Comparison of ENCODE assay signal across 8 mouse cellular contexts in the genomic region with DNA sequence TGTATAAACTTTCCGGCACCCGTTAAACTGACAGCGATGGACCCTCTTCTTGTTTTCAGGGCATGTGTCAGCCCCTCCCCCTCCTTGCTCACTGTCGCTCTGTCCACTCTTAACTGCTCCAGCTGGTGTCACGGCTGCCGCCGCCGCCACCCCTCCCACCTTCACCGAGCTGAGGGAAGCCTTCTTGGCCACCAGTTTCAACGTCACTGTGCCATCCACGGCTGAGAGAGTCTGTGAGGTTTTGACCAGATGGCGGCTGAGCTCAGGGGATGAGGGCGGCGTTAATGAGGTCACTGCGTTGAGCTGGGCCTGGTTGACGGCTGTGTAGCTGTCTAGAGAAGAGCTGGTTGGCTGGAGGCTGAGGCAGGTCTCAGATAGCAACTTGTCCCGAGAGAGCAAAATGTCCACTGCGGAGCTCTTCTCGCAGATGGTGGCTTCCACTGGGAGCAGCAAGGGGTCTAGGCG. TPM values are rescaled to one million over a fixed set of nuclear protein-coding genes. Genes with fewer than 3 reads are reported as not detected.
DNase-seq lines count a peak whose midpoint lies in the region; ATAC-seq and TF ChIP-seq lines count a peak whose summit lies in the region.

No protein-coding gene starts in this region.

- ATAC-seq in intestine, postnatal 0 days: no peak

- no peak overlapping the region for H3K27ac ChIP-seq in intestine, postnatal 0 days (ENCODE audit: low read depth, low read length)

- peaks cover 87% of the 10 kb centered on the region for H3K36me3 ChIP-seq in megakaryocyte, embryonic 14.5 days (replicated peaks; ENCODE audit: low read length)
- H3K36me3 ChIP-seq in intestine, postnatal 0 days (ENCODE audit: control insufficient read depth, insufficient read depth): peaks cover 17% of the 10 kb centered on the region

- H3K4me1 ChIP-seq in megakaryocyte, embryonic 14.5 days: peaks cover 100% of the 10 kb centered on the region
- no peaks in the 10 kb centered on the region for H3K4me1 ChIP-seq in intestine, postnatal 0 days (replicated peaks; ENCODE audit: control insufficient read depth, insufficient read depth, low read length)

- no peaks in the 10 kb centered on the region for H3K9me3 ChIP-seq in megakaryocyte, embryonic 14.5 days
- H3K9me3 ChIP-seq in intestine, postnatal 0 days (ENCODE audit: control insufficient read depth): no peaks in the 10 kb centered on the region

- DNase-seq in embryo, embryonic 10 days (ENCODE audit: low spot score): peak; percentile 33
- DNase-seq in embryo, embryonic 9.5 days (ENCODE audit: extremely low spot score): no peak
- DNase-seq in right cerebral cortex, adult 18-20 months: peak; percentile 43
- DNase-seq in right cerebral cortex, postnatal 25 days: no peak
- peak; percentile 32 to 52 for DNase-seq in heart, postnatal 36 days
- no peak for DNase-seq in urinary bladder, postnatal 36 days (ENCODE audit: low spot score in 2 of 2)

- 86% methylated on average over 20 of the region's 20 CpGs for WGBS in intestine, postnatal 0 days

- no peak for TF ChIP-seq CTCF in intestine, postnatal 0 days (IDR thresholded peaks at IDR 0.05; ENCODE audit: low read depth)

- no peaks in the 10 kb centered on the region for H3K27me3 ChIP-seq in megakaryocyte, embryonic 14.5 days (replicated peaks)
- H3K27me3 ChIP-seq in intestine, postnatal 0 days (replicated peaks; ENCODE audit: control insufficient read depth, insufficient read depth, low read length): no peaks in the 10 kb centered on the region

- intact Hi-C loops in heart, postnatal 36 days (cut with DNase I): loop anchor here (1.0 to 2.0 kb wide), 2 partner anchors 38 to 42 kb away; no protein-coding TSS in a partner anchor

- no peak overlapping the region for H3K9ac ChIP-seq in intestine, postnatal 0 days (ENCODE audit: low read depth, low read length)

- H3K4me3 ChIP-seq in megakaryocyte, embryonic 14.5 days (replicated peaks): peak overlapping the region; percentile 79
- no peak overlapping the region for H3K4me3 ChIP-seq in intestine, postnatal 0 days (ENCODE audit: low read depth, low read length)

- no peak overlapping the region for H3K4me2 ChIP-seq in intestine, postnatal 0 days (replicated peaks; ENCODE audit: low read depth)

RNA-seq across cellular contexts. Expression of gene Klf7, which starts 43.3 kb away (rescaled TPM):
- total RNA-seq in heart, postnatal 36 days (2021): 10 to 100 TPM; 16.3 to 17.0 TPM
- 7.9 and 18.5 TPM in 2 replicates for polyA plus RNA-seq in megakaryocyte, embryonic 14.5 days (2012; ENCODE audit: insufficient read depth, low replicate concordance)
- 11.3 and 11.9 TPM in 2 replicates for polyA plus RNA-seq in intestine, postnatal 0 days (2015; fragmentation: Nextera tagmentation; extraction: Ambion mirVana)

Comparison
In these comparisons a context has a peak if more than half of its experiments do, and no peak if none do; other contexts are left out.
1. DNase-seq: peak in embryo, embryonic 10 days (single experiment), right cerebral cortex, adult 18-20 months (single experiment) and heart, postnatal 36 days (2 of 2); none in embryo, embryonic 9.5 days (single experiment), right cerebral cortex, postnatal 25 days (single experiment) and urinary bladder, postnatal 36 days (0 of 2).